Mouse (Mus musculus): ENCODE data around the gene Dcaf4. TPM values are rescaled to one million over a fixed set of nuclear protein-coding genes. Genes with fewer than 3 reads are reported as not detected.

Gene Dcaf4
- 10 to 100 TPM; 17.7 to 21.2 TPM for polyA plus RNA-seq (2017; shearing (Covaris generic))

DNA sequence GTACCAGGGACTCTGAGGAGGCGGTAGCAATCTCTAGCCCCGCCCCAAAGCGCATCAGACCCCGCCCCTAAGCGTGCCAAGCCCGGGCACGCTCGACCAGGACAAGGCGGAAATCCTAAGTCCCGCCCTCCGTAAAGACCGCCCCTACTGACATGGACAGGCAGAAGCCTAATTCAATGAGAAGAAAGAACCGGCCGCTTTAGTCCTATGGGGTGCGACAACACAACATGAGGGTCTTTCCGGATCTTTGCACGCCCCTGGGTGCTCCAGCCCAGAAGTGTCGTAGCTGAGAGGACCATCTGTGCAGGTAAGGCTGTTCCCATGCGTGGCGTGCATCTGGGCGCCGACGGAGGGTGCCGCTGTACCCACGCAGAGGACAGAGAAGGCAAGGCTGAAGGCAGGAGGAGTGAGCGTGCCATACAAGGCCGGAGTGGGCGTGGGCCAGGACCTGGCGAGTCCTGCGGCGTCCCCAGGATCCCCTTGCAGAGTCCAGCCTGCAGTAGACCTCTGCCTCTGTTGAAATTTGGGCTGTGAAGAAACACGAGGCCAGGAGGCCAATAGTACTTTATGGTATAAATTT lies at the start of gene Dcaf4:
TSS of gene Dcaf4 (plus strand) at position 156 of the 580 bp plus-strand sequence.
- ATAC-seq, result peak; percentile 98

DNA sequence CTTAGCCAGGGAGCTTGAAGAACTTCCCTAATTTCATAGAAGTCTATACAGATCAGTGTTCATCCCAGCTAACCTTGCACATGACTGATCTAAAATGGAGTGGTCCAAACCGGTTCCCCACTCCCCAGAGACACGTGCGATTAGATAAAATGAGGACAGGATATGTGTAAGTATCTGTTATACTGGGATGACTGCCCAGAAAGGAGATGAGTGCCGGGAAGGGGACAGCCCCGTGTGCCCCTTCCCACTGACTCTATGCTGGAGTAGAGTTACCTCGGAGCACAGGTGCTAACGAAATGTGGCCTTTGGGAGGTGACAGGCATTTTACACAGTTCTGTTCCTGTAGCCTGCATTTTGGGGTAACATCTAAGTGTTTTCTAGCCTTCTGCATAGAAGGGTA lies 48.5 kb upstream of the Dcaf4 start:
- ATAC-seq, result no peak

- ATAC-seq, result no peak
Measured at GRCm38 (mm10) chr12:83473987-83474600, 46.2 kb upstream of the Dcaf4 start.

DNA sequence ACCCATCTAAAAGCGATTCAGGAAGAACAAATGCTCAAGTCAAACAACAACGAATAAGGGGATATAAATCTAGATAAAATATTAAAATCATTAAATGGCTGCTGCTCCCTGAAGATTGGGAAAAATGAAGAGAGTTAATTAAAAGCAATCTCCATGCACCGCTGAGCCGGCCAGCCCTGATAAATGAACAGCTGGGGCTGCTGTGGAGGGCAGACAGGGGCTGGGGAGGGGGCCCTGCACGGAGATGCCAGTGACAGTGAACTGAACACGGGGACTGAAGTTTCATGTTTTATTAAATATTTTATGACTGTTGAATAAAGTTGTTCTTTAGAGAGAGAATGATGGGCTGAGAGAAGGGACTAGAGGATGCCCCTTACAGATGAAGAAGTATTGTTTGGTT lies 44.8 kb upstream of the Dcaf4 start:
- no peak for ATAC-seq

DNA sequence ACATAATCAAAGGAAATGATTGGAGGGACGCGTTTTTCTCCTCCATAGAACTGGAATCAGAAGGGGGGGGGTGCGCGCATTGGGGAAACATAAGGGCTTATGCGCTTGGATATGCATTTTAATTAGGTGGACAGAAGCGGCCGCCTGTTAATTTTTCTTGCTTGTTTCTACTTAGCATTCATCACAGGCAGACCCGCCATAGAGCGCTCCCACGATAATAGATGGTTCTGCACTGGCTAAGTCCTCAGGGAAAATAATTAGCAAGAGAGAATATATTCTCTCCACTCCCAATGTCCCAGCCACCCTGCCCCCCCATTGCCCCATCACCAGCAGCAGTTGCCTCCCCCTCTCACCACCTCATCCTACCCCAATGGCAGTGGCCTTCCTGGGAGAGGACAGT lies 44.0 kb upstream of the Dcaf4 start:
- no peak for ATAC-seq

DNA sequence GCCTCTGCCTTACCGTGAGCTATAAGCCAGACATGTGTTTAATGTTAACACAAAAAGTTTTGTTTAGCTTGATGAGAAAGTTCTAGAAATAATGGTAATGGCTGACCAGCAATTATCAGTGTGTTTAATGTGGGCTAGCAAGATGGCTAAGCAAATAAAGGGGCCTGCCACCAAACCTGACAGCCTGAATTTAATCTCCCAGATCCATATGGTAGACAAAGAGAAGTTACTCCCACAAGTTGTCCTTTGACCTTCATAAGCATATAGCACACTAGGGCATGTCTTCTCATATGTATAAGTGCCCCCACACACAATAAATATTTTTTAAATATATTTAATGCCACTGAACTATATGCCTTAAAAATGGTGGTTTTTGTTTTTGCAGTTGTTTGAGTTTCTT lies 41.1 kb upstream of the Dcaf4 start:
- no peak for ATAC-seq

GRCm38 (mm10) chr12:83479818-83480401 lies 40.4 kb upstream of the Dcaf4 start:
- no peak for ATAC-seq

GRCm38 (mm10) chr12:83481439-83481838 lies 38.8 kb upstream of the Dcaf4 start:
- no peak for ATAC-seq

DNA sequence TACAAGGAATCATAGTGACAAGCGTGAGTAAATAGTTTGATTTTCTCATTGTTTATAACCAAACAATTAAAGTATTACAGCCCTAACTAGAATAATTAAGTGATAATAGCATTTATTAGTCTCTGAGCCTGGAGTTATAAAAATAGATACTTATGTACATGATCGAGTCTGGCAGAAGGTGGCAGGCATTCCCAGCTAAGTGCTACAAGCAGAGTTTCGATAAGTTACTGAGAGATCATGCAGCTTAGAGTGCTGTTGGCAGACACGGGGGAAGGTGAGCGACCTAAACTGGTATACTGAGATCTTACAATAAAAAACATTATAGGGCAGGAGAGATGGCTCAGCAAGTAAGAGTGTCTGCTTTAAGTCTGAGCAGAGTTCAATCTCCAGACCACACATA lies 36.6 kb upstream of the Dcaf4 start:
- no peak for ATAC-seq

GRCm38 (mm10) chr12:83484855-83485745 lies 35.2 kb upstream of the Dcaf4 start:
- no peak for ATAC-seq

- no peak for ATAC-seq
Measured at GRCm38 (mm10) chr12:83485911-83486670, 34.2 kb upstream of the Dcaf4 start.

DNA sequence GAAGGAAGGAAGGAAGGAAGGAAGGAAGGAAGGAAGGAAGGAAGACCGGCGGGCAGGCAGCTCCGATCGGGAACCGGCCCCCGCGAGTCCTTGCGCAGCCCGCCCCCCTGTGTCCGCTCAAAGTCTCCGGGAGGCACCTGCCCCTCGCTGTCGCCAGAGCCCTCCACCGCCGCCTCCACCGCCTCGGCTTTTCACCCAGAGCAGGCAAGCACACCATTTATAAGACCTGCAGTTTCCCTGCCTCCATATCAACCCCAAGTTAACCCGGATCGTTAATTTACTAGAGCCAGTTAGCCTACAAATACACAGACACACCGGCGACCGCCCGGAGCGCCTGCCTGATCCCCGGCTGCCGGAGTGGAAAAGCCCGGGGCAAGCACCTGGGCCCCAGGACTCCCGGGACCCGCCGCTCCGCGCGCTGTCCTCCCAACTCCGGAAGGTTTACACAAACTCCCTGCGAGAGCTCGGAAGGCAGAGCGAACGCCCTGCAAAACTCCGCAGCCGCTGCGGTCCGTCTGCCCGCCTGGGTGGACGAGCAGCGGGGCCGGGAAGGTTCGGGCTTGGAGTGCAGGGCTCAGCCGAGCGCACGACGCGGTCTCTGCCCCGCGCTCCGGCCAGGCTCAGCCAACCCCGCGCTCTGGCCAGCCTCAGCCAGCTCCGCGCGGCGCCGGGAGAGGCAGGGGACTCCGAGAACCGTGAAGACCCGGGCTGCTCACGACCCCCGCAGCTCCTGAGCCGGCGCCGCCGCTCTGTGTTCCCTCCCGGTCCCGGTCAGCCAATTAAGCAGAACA lies 33.4 kb upstream of the Dcaf4 start:
- no peak for ATAC-seq

DNA sequence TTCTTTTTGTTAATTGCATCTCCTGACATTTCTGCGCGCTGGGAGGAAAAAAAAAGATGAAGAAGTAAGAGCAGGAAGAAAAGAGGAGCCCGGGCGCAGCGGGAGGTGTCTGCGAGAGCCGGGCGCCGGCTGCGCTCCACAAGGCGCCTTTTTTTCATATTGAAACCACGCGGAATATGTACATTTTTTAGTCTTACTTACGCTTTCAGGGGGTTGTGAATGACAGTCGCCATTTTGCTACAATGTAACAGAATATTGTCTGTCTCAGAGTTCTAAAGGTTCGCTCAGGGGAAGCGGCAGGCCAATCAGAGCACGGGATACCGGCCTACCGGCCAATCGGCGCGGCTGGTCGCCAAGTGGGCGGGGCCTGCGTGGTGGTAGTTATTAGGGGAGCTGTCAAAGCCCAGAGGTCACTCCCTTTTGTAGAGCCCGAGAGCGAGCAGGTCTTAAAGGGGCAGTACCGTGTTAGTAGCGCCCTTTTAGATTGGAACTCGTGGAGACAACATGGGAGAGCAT lies 32.7 kb upstream of the Dcaf4 start, which contains the start of gene Dpf3:
TSS of gene Dpf3 (minus strand) at position 241 of the 516 bp plus-strand sequence.
- ATAC-seq, result peak; percentile 90

GRCm38 (mm10) chr12:83488211-83488941 lies 31.9 kb upstream of the Dcaf4 start:
- no peak for ATAC-seq

- no peak for ATAC-seq
Measured at GRCm38 (mm10) chr12:83489748-83490147, 30.5 kb upstream of the Dcaf4 start.

GRCm38 (mm10) chr12:83491609-83492008 lies 28.7 kb upstream of the Dcaf4 start:
- no peak for ATAC-seq

DNA sequence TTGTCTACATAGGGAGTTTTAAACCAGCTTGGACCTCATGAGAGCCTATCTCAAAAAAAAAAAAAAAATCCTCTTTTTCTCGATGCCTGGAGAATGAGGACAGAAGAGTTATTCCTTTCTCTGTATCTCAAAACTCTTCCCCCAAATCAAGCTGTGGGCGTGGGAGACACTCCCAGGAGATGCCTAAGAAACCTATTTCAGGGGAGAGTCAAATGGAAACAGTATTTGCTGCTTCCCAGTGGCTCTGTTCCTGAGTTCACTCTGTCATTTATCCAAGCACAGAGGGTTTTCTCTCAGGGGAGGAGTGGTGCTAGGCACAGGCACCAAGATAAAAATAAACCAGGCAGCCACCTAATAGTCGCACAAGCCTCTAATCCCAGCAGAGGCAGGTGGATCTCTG lies 27.5 kb upstream of the Dcaf4 start:
- ATAC-seq, result no peak

DNA sequence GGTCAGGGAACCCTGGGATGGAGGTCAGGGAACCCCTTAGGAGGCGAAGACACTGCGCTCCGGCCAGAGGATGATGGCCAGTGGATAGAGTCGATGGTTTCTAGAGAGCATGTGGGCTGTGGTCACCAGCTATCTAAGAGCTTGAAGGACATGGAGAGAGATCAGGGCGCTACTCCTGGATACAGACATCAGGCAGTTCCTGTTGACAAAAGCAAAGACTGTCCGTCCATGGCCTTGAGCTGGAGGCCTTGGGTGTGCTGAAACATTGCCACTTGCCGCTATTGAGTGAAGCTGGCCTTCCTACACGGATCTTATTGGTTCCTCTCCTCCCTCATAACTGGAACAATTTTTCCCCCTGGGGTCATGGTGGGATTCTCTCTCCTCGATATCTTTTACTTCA lies 26.1 kb upstream of the Dcaf4 start:
- ATAC-seq, result no peak

DNA sequence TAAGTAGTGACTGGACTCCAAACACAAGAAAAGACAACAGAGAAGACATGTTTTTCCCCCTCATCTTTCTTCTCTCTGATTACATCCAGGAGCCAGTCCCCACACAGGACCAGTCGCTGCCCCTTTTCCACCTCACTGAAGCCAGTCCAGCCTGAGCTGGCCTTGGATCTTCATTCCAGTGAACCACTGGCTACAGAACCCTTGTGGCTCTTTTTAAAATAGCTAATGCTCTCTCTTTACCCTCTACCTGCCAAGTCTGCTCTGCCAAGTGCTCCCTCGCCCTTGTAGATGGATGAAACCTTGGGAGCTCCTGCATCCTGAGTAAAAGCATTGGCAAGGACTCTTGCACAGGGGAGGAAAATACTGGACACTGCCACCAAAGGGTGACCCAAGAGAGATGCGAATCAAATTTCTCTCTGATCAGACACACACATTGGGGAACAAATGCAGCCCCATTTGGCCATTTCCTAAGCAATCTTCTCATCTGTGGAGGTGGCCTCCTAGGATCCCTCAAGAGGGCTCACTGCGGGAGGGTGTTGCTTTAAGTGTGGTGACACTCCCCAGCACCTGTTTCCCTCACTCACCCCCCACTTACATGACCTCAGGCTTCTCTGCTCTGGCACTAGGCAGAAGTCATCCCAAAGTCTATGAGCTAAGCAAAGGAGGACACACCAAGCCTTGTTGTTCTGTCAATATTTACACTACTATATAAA lies 24.9 kb upstream of the Dcaf4 start:
- no peak for ATAC-seq

DNA sequence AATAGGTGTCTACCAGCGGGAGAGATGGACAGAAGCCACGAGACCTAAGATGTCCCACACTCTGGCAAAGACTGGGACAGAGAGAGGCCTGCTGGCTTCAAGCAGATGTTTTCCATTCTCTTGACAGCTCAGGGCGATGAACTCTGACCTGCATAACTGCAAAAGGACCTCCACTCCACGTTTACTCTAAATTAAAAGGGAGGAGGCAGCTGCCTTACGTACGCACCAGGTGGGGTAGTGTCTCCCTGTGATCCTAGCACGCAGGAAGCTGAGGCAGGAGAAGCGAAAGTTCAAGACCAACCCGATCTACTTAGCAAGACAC lies 24.3 kb upstream of the Dcaf4 start:
- ATAC-seq, result no peak

Data from activated CD4-positive, CD25-positive, alpha-beta regulatory T cell, adult 4 months (primary cell).